Mouse (Mus musculus) embryonic fibroblast, embryonic 13.5 days (primary cell): ENCODE data around the gene Aldh1b1.

Source experiments
- CTCF ChIP-seq: IDR thresholded peaks from 2 replicates; pipeline ENCODE4 v1.5.1; 2011; ENCODE audit warnings: mild to moderate bottlenecking, control low read depth, low read length, moderate library complexity, borderline replicate concordance; ENCODE audit not compliant: insufficient read depth
- POLR2A ChIP-seq: IDR thresholded peaks from 2 replicates; pipeline ENCODE4 v1.6.1; 2011; ENCODE audit warnings: low read depth, mild to moderate bottlenecking, control low read depth, low read length, moderate library complexity

DNA sequence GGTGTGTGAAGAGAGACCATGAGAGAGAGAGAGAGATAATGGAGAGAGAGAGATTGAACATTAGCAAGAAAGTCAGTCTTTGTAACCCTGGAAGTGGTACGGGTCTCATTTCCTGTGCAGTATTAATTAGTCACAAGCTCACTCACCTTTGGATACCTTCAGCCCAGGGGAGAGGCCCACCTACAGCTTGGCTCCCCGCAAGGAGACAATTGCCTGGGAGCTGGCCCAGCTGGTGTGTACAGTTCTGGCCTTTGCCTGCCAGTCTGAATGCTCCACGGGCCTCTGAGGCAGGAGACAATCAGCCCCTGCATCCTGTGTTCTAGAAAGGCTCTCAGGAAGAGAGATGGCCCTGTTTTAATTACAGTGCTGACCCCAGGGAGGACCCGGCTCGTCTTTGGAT lies 40.9 kb upstream of the Aldh1b1 start:
- TF ChIP-seq CTCF (no peak), POLR2A (no peak)
